Mouse (Mus musculus): ENCODE data around the gene Otx1. TPM values are rescaled to one million over a fixed set of nuclear protein-coding genes. Genes with fewer than 3 reads are reported as not detected.
A peak's percentile ranks its signal among the peaks of the same experiment; 100 is the strongest.

Gene Otx1
- polyA plus RNA-seq (2016; fragmentation: Nextera tagmentation; extraction: Ambion mirVana), result 2.9 and 5.3 TPM in 2 replicates

GRCm38 (mm10) chr11:22002783-22003340 is at the start of gene Otx1:
TSS of gene Otx1 (minus strand) at chr11:22002897.
- peak within 1 kb of the TSS; percentile 70 for H3K4me3 ChIP-seq
- H3K27ac ChIP-seq, result peak within 1 kb of the TSS; percentile 86
- H3K36me3 ChIP-seq, result no peaks in the 10 kb centered on the region
- under 1% methylated on average over 34 of the region's 34 CpGs for WGBS
- H3K4me1 ChIP-seq (replicated peaks), result peaks cover 65% of the 10 kb centered on the region
- peak; percentile 57 for DNase-seq (ENCODE audit: low spot score)
- no peaks in the 10 kb centered on the region for H3K9me3 ChIP-seq
- H3K27me3 ChIP-seq (ENCODE audit: insufficient read depth, poor library complexity, severe bottlenecking), result peaks cover 100% of the 10 kb centered on the region

DNA sequence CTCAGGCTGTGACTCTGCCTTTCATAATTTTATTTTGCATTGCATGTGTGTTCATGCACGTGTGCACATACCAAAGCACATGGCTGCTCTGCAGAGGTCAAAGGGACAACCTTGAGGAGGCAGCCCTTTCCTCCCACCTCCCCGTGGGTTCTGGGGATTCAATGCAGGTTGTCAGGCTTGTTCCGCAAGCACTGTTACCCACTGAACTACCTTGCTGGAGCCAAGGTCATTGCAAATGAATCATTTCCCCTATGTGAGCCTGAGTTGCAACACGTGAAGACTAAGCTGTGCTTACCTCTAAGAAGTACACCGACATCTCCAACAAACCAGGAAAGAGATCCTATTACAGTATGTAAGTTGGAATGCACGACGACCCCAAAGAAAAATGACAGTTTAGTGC is 48.2 kb upstream of the Otx1 start:
- Histone ChIP-seq H3K4me3 (no peak overlapping the region), H3K4me1 (replicated peaks) (peaks cover under 1% of the 10 kb centered on the region; the same call in 1 of the 2 replicates), H3K27me3 (ENCODE audit: insufficient read depth, poor library complexity, severe bottlenecking) (no peaks in the 10 kb centered on the region), H3K27ac (no peak overlapping the region), H3K36me3 (no peaks in the 10 kb centered on the region), H3K9me3 (no peaks in the 10 kb centered on the region)
- WGBS, result 80% methylated on average over 7 of the region's 7 CpGs
- no peak for DNase-seq (ENCODE audit: low spot score)

- H3K4me3 ChIP-seq, result no peak overlapping the region
- peaks cover 3% of the 10 kb centered on the region for H3K4me1 ChIP-seq (replicated peaks)
- 82% methylated on average over 6 of the region's 6 CpGs for WGBS
- H3K9me3 ChIP-seq, result no peaks in the 10 kb centered on the region
- no peaks in the 10 kb centered on the region for H3K27me3 ChIP-seq (ENCODE audit: insufficient read depth, poor library complexity, severe bottlenecking)
- H3K36me3 ChIP-seq, result no peaks in the 10 kb centered on the region
- DNase-seq (ENCODE audit: low spot score), result no peak
- H3K27ac ChIP-seq, result no peak overlapping the region
Measured at GRCm38 (mm10) chr11:22039854-22040426, 37.2 kb upstream of the Otx1 start.

- Histone ChIP-seq H3K27me3 (ENCODE audit: insufficient read depth, poor library complexity, severe bottlenecking) (no peaks in the 10 kb centered on the region), H3K4me1 (replicated peaks) (peaks cover 9% of the 10 kb centered on the region), H3K36me3 (no peaks in the 10 kb centered on the region), H3K27ac (no peak overlapping the region), H3K4me3 (no peak overlapping the region), H3K9me3 (no peaks in the 10 kb centered on the region)
- 14% methylated on average over 7 of the region's 7 CpGs for WGBS
- DNase-seq (ENCODE audit: low spot score), result no peak
Measured at GRCm38 (mm10) chr11:22034564-22035105, 31.9 kb upstream of the Otx1 start.

DNA sequence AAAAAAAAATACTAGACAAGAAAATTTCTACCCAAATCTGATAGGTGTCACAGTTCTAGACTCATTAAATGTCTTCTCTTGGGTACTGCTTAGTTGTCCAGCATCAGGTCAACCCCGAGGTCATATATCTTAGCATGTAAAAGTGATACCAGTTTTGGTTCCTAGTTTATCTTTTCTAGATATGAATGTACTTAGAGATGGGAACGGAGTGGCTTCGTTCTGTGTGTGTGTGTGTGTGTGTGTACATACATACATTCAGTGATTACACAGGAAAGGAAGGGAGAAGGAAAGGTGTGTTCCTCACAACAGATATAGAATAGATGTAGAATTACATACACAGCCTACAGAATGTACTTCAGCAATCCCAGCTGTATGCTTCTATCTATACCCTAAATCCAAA is 30.9 kb upstream of the Otx1 start:
- 91% methylated on average over 3 of the region's 3 CpGs for WGBS
- Histone ChIP-seq H3K9me3 (no peaks in the 10 kb centered on the region), H3K36me3 (no peaks in the 10 kb centered on the region), H3K27ac (no peak overlapping the region), H3K4me3 (no peak overlapping the region), H3K4me1 (replicated peaks) (peaks cover 9% of the 10 kb centered on the region), H3K27me3 (ENCODE audit: insufficient read depth, poor library complexity, severe bottlenecking) (no peaks in the 10 kb centered on the region)
- DNase-seq (ENCODE audit: low spot score), result no peak

DNA sequence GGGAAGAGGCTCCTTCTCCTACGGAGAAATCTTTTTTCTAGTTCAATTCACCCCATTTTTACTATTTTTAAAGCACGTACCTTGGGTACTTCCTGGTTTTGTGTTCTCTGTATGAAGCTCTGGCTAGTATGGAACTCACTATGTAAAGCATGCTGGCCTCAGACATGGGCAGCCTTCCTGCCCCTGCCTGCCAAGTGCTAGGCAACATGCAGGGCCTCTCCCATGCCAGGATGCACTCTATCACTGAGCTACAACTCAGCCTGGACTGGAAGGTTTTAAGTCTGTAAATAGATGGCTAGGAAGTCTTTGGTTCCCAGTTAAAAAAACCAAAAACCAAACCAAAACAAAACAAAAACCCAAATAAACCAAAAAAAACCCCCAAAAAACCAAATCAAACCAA is 17.9 kb upstream of the Otx1 start:
- 0 out of 2 replicates have a peak, but pooled peaks cover 4% of the 10 kb centered on the region for H3K36me3 ChIP-seq
- DNase-seq (ENCODE audit: low spot score), result no peak
- no peak overlapping the region for H3K27ac ChIP-seq
- no peak overlapping the region for H3K4me3 ChIP-seq
- WGBS, result 93% methylated on average over 2 of the region's 2 CpGs
- H3K9me3 ChIP-seq, result no peaks in the 10 kb centered on the region
- H3K4me1 ChIP-seq (replicated peaks), result no peaks in the 10 kb centered on the region
- H3K27me3 ChIP-seq (ENCODE audit: insufficient read depth, poor library complexity, severe bottlenecking), result no peaks in the 10 kb centered on the region; the same call in 1 of the 2 replicates

DNA sequence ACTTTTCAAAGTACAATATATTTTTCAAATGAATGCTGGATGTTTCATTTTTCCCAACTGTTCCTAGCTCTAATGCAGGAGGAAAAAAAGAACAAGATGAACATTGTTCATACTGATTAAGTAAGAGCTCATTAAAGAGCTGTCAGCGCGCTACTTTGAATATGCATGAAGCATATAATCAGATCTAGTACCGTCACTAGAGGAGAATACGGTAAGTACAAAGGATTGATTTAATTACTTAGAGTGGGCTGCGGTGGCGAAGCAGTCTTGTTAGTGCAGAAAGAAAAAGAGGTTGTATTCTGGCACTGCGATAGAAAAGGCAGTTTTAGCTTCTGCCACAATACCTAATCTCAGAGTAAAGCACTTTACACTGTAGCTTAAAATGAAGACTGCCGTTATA is 14.7 kb upstream of the Otx1 start:
- Histone ChIP-seq H3K36me3 (0 out of 2 replicates have a peak, but pooled peaks cover 4% of the 10 kb centered on the region), H3K9me3 (no peaks in the 10 kb centered on the region), H3K4me3 (no peak overlapping the region), H3K4me1 (replicated peaks) (no peaks in the 10 kb centered on the region), H3K27ac (no peak overlapping the region), H3K27me3 (ENCODE audit: insufficient read depth, poor library complexity, severe bottlenecking) (peaks cover 25% of the 10 kb centered on the region)
- no peak for DNase-seq (ENCODE audit: low spot score)
- 55% methylated on average over 8 of the region's 8 CpGs for WGBS

DNA sequence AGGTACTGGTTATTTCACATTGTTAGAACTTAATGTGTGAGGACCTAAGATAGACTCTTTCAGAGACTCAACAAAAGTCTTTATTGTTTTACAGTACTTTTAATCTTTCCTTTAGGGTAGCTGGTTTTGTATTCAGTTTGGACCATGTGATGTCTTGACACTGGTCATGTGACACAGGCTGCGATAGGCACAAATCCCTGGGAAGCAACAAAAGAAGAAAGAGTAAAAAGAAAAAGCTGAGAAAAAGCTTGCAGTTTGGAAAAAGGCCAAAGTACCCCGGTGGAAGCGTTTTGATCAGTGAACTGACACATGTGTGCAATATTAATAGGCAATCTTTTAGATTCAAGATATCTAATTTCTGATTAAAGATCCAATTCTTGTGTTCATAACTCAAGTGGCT is 13.6 kb upstream of the Otx1 start:
- H3K36me3 ChIP-seq, result 0 out of 2 replicates have a peak, but pooled peaks cover 4% of the 10 kb centered on the region
- H3K27ac ChIP-seq, result no peak overlapping the region
- no peaks in the 10 kb centered on the region for H3K9me3 ChIP-seq
- H3K27me3 ChIP-seq (ENCODE audit: insufficient read depth, poor library complexity, severe bottlenecking), result peaks cover 33% of the 10 kb centered on the region
- no peak for DNase-seq (ENCODE audit: low spot score)
- no peak overlapping the region for H3K4me3 ChIP-seq
- H3K4me1 ChIP-seq (replicated peaks), result no peaks in the 10 kb centered on the region
- WGBS, result 90% methylated on average over 3 of the region's 3 CpGs

DNA sequence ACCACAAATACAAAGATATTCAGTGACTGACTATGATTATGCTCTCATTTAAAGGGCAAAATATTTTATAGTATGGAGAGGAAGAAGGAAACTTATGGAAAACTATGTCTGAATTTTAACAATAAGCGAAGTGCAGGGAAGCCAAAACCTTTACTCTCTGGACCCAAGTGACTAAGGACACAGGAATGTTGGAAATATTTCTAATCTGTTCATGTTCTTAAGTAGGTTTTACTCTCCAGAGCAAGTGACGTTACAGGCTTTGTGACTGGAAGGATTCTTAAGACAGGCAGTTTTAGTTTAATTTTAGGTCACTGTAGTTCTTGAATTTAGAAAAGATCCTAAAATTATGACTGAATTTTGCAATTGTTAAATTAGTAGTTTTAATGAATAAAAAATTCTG is 6.1 kb upstream of the Otx1 start:
- Histone ChIP-seq H3K9me3 (no peaks in the 10 kb centered on the region), H3K27me3 (ENCODE audit: insufficient read depth, poor library complexity, severe bottlenecking) (peaks cover 95% of the 10 kb centered on the region), H3K4me1 (replicated peaks) (peaks cover 32% of the 10 kb centered on the region), H3K36me3 (no peaks in the 10 kb centered on the region), H3K27ac (peak overlapping the region; percentile 45; the same call in 1 of the 2 replicates), H3K4me3 (peak overlapping the region; percentile 44)
- 7% methylated on average over 2 of the region's 2 CpGs for WGBS
- no peak for DNase-seq (ENCODE audit: low spot score)

- no peaks in the 10 kb centered on the region for H3K9me3 ChIP-seq
- no peaks in the 10 kb centered on the region for H3K36me3 ChIP-seq
- 0% methylated on average over 10 of the region's 10 CpGs for WGBS
- peaks cover 39% of the 10 kb centered on the region for H3K4me1 ChIP-seq (replicated peaks)
- H3K27ac ChIP-seq, result peak overlapping the region; percentile 81; the same call in 1 of the 2 replicates
- peak overlapping the region; percentile 44 for H3K4me3 ChIP-seq
- peaks cover 95% of the 10 kb centered on the region for H3K27me3 ChIP-seq (ENCODE audit: insufficient read depth, poor library complexity, severe bottlenecking)
- peak; percentile 59 for DNase-seq (ENCODE audit: low spot score)
Measured at GRCm38 (mm10) chr11:22008129-22008596, 5.5 kb upstream of the Otx1 start.

DNA sequence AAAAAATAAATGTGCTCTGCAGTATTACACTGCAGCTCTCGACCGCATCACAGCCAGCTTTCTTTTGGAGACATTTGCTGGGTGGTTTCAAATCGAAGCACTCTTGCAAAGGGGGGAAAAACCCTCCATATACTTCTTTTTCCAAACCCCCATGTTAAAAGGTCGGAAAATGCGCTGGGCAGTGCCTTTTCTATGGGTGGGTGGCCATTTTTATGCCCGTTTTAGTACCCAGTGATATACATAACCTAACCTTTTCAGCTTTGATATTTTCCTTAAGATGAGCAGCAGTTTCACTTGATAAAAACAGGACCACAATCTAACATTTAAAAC is 5.0 kb upstream of the Otx1 start:
- H3K4me1 ChIP-seq (replicated peaks), result peaks cover 42% of the 10 kb centered on the region
- H3K4me3 ChIP-seq, result peak overlapping the region; percentile 44

DNA sequence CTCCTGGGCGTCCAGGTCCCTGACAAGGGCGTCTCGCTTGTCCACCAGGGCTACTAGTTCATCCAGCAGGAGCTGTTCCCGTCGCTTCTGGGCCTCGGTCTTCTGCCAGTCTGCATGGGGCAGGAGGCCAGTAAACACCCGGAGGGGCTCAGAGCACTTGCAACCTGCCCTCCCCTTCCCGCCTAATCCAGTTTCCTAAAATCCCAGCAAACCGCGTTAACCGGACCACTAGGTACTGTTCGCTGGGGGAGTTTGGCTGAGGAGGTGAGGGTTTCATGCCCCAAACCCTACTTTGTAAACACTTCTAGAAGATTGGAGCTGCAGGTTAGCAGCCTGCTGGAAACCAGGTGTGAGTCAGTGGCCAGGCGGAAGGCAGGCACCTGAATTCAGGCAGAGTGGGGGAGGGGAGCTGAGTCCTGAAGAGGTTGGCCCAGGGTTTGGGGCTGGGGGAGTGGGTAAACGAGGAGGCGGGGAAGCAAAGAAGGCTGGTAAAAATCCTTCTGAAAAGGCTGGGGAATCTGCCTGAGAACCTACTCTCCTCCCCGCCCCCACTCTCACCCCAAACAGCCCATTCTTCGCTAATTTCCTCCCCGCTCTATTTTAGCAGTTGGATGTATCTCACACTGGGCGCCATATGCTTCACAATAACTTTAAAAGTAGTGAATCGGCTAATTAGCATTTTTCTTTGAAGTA is 4.5 kb upstream of the Otx1 start:
- Histone ChIP-seq H3K27ac (peak overlapping the region; percentile 81), H3K4me3 (peak overlapping the region; percentile 44), H3K9me3 (no peaks in the 10 kb centered on the region), H3K4me1 (replicated peaks) (peaks cover 48% of the 10 kb centered on the region), H3K36me3 (no peaks in the 10 kb centered on the region), H3K27me3 (ENCODE audit: insufficient read depth, poor library complexity, severe bottlenecking) (peaks cover 97% of the 10 kb centered on the region)
- under 1% methylated on average over 20 of the region's 20 CpGs for WGBS
- DNase-seq (ENCODE audit: low spot score), result peak; percentile 51

More for the DNA sequence above, 5.0 kb upstream of the Otx1 start:
- Histone ChIP-seq H3K27ac (peak overlapping the region; percentile 81), H3K9me3 (no peaks in the 10 kb centered on the region), H3K36me3 (no peaks in the 10 kb centered on the region), H3K27me3 (ENCODE audit: insufficient read depth, poor library complexity, severe bottlenecking) (peaks cover 96% of the 10 kb centered on the region)
- WGBS, result under 1% methylated on average over 6 of the region's 6 CpGs
- peak; percentile 17 for DNase-seq (ENCODE audit: low spot score)

Data from hindbrain, embryonic 10.5 days (tissue).